Mouse (Mus musculus): ENCODE data around the gene Angptl3.

The Angptl3 gene

GRCm38 (mm10) chr4:99030686-99031085 lies at the start of gene Angptl3:
Gene Angptl3 (plus strand): TSS chr4:99030954.
- no peak for DNase-seq (ENCODE audit: low spot score)

GRCm38 (mm10) chr4:98984701-98985100 lies 46.1 kb upstream of the Angptl3 start:
- no peak for DNase-seq (ENCODE audit: low spot score)

- no peak for DNase-seq (ENCODE audit: low spot score)
These were observed 37.3 kb upstream of the Angptl3 start for GRCm38 (mm10) chr4:98993491-98993890.

- no peak for DNase-seq (ENCODE audit: low spot score)
These were observed 25.2 kb upstream of the Angptl3 start for GRCm38 (mm10) chr4:99005574-99005973.

GRCm38 (mm10) chr4:99006319-99006718 lies 24.4 kb upstream of the Angptl3 start:
- no peak for DNase-seq (ENCODE audit: low spot score)

- DNase-seq (ENCODE audit: low spot score) = no peak
These were observed 19.7 kb upstream of the Angptl3 start for GRCm38 (mm10) chr4:99011039-99011438.

- DNase-seq (ENCODE audit: low spot score) = no peak
These were observed 8.5 kb upstream of the Angptl3 start for GRCm38 (mm10) chr4:99022221-99022620.

GRCm38 (mm10) chr4:99028377-99028776 lies 2.4 kb upstream of the Angptl3 start:
- DNase-seq (ENCODE audit: low spot score) = no peak

- DNase-seq (ENCODE audit: low spot score) = no peak
These were observed 2.2 kb downstream of the Angptl3 start for GRCm38 (mm10) chr4:99032921-99033320.

- no peak for DNase-seq (ENCODE audit: low spot score)
These were observed 14.1 kb downstream of the Angptl3 start for GRCm38 (mm10) chr4:99044854-99045253.

- DNase-seq (ENCODE audit: low spot score) = no peak
These were observed 15.7 kb downstream of the Angptl3 start for GRCm38 (mm10) chr4:99046471-99046870.

GRCm38 (mm10) chr4:99048581-99048980 lies 17.8 kb downstream of the Angptl3 start:
- DNase-seq (ENCODE audit: low spot score) = no peak

GRCm38 (mm10) chr4:99064524-99064923 lies 33.8 kb downstream of the Angptl3 start:
- no peak for DNase-seq (ENCODE audit: low spot score)

- DNase-seq (ENCODE audit: low spot score) = no peak
These were observed 38.1 kb downstream of the Angptl3 start for GRCm38 (mm10) chr4:99068806-99069205.

- no peak for DNase-seq (ENCODE audit: low spot score)
These were observed 47.3 kb downstream of the Angptl3 start for GRCm38 (mm10) chr4:99078005-99078404.

GRCm38 (mm10) chr4:99081169-99081568 lies 50.4 kb downstream of the Angptl3 start:
- DNase-seq (ENCODE audit: low spot score) = no peak

- no peak for DNase-seq (ENCODE audit: low spot score)
These were observed 53.1 kb downstream of the Angptl3 start for GRCm38 (mm10) chr4:99083862-99084261.

- DNase-seq (ENCODE audit: low spot score) = no peak
These were observed 57.2 kb downstream of the Angptl3 start for GRCm38 (mm10) chr4:99087760-99088485.

GRCm38 (mm10) chr4:99091151-99091701 lies 60.5 kb downstream of the Angptl3 start:
- no peak for DNase-seq (ENCODE audit: low spot score)

- no peak for DNase-seq (ENCODE audit: low spot score)
These were observed 61.0 kb downstream of the Angptl3 start for GRCm38 (mm10) chr4:99091777-99092176.
